Comparison of ENCODE assay signal across 7 mouse cellular contexts in the genomic region with DNA sequence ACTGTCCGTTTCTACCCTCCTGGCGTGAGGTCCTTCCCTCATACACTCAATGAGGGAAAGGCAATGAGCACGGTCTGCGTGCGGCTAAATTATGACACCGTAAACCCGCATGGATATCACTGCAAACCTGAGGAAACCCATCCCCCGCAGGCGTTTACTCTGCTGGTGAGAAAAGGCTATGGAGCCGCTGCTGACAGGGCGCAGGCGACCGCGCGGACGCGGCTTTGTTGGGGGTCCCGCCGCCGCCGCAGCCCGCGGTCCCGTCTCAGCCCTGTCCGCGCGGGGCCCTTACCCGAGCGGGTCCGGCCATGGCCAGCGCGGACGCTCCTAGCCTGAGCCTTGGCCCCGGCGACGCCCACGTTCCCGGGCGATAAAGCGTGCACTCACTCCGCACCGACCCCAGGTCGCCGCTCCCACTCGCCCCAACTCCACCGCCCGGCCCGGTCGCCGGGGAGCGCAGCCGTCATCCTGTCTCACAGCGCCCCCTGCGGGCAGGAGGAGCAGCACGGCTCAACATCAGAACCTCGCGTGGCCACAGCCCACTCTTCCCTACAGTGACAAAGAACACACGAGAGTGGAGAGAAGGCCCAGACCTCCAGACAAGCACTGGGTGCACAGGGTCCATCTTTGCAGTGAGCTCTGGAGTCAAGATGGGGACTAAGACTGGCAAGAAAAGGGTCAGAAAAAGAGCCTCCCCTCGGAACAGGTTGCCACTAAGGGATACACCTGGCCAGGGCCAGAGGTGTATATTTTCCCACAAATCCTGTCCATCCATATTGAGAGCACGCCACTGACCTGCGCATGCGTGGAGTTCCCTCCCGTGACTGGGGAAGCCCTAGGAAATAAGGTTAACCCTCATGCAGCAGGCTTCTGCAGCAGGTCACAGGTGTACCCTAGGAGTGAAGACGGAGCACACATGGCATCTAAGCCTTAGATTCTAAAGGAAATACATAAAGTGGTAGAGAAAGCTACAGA. TPM values are rescaled to one million over a fixed set of nuclear protein-coding genes. Genes with fewer than 3 reads are reported as not detected.
DNase-seq lines count a peak whose midpoint lies in the region; ATAC-seq lines count a peak whose summit lies in the region.

A gene (minus strand): TSS at position 764 of the 975 bp plus-strand sequence.

- peak; percentile 93 for ATAC-seq in midbrain, embryonic 12.5 days (ENCODE audit: low FRiP score, low read depth)

- H3K36me3 ChIP-seq in embryonic facial prominence, embryonic 10.5 days (replicated peaks) = peaks cover 10% of the 10 kb centered on the region; the same call in 1 of the 2 replicates
- H3K36me3 ChIP-seq in limb, embryonic 10.5 days = no peaks in the 10 kb centered on the region
- 0 out of 2 replicates have a peak, but pooled peaks cover 3% of the 10 kb centered on the region for H3K36me3 ChIP-seq in midbrain, embryonic 12.5 days

- H3K27me3 ChIP-seq in embryonic facial prominence, embryonic 10.5 days (replicated peaks; ENCODE audit: low read depth, poor library complexity, severe bottlenecking) = no peaks in the 10 kb centered on the region
- H3K27me3 ChIP-seq in limb, embryonic 10.5 days (ENCODE audit: low read depth, poor library complexity, severe bottlenecking) = no peaks in the 10 kb centered on the region
- H3K27me3 ChIP-seq in midbrain, embryonic 12.5 days = no peaks in the 10 kb centered on the region

- peak within 1 kb of the TSS; percentile 95 for H3K27ac ChIP-seq in embryonic facial prominence, embryonic 10.5 days (replicated peaks)
- H3K27ac ChIP-seq in limb, embryonic 10.5 days = peak within 1 kb of the TSS; percentile 96
- peak within 1 kb of the TSS; percentile 91 for H3K27ac ChIP-seq in midbrain, embryonic 12.5 days (replicated peaks)

- peak within 1 kb of the TSS; percentile 80 for H3K9ac ChIP-seq in midbrain, embryonic 12.5 days (replicated peaks)

- peak; percentile 96 for DNase-seq in adrenal gland, postnatal 10 days
- peak; percentile 95 for DNase-seq in embryonic facial prominence, embryonic 10.5 days (ENCODE audit: low spot score)
- peak; percentile 98 for DNase-seq in heart, adult 11 months
- DNase-seq in kidney, adult 18-20 months = peak; percentile 92
- peak; percentile 98 for DNase-seq in limb, embryonic 10.5 days (ENCODE audit: low spot score)
- DNase-seq in skeletal muscle tissue, adult 2 months (ENCODE audit: low read depth, low spot score) = peak; percentile 75

- H3K4me1 ChIP-seq in embryonic facial prominence, embryonic 10.5 days = peaks cover 10% of the 10 kb centered on the region
- peaks cover 18% of the 10 kb centered on the region for H3K4me1 ChIP-seq in limb, embryonic 10.5 days
- peaks cover 7% of the 10 kb centered on the region; the same call in 1 of the 2 replicates for H3K4me1 ChIP-seq in midbrain, embryonic 12.5 days

- 2% methylated on average over 64 of the region's 64 CpGs for WGBS in embryonic facial prominence, embryonic 10.5 days
- WGBS in limb, embryonic 10.5 days = 2% methylated on average over 64 of the region's 64 CpGs
- 2% methylated on average over 64 of the region's 64 CpGs for WGBS in midbrain, embryonic 12.5 days

- H3K4me3 ChIP-seq in embryonic facial prominence, embryonic 10.5 days = peak within 1 kb of the TSS; percentile 85
- peak within 1 kb of the TSS; percentile 88 for H3K4me3 ChIP-seq in limb, embryonic 10.5 days
- peak within 1 kb of the TSS; percentile 73 for H3K4me3 ChIP-seq in midbrain, embryonic 12.5 days

- H3K9me3 ChIP-seq in embryonic facial prominence, embryonic 10.5 days = no peaks in the 10 kb centered on the region
- no peaks in the 10 kb centered on the region for H3K9me3 ChIP-seq in limb, embryonic 10.5 days (replicated peaks)
- no peaks in the 10 kb centered on the region for H3K9me3 ChIP-seq in midbrain, embryonic 12.5 days

- peak within 1 kb of the TSS; percentile 50 for H3K4me2 ChIP-seq in midbrain, embryonic 12.5 days (replicated peaks)

RNA-seq across cellular contexts. Expression of the gene that starts here (rescaled TPM):
- 1 to 10 TPM in 1 of 2 experiments, under 1 TPM in 1; 0.66 to 2.0 TPM for total RNA-seq in adrenal gland, postnatal 10 days (2021)
- polyA plus RNA-seq in embryonic facial prominence, embryonic 10.5 days (2016; fragmentation: Nextera tagmentation; extraction: Ambion mirVana) = 7.6 and 8.0 TPM in 2 replicates
- polyA plus RNA-seq in limb, embryonic 10.5 days (2016; fragmentation: Nextera tagmentation; extraction: Ambion mirVana) = 5.7 and 5.8 TPM in 2 replicates
- 13.1 and 14.1 TPM in 2 replicates for polyA plus RNA-seq in midbrain, embryonic 12.5 days (2016; fragmentation: Nextera tagmentation; extraction: Ambion mirVana)

Comparison
In these comparisons a context has a peak if more than half of its experiments do, and no peak if none do; other contexts are left out.
1. Peak in every context shown above with its lines: DNase-seq, ATAC-seq, H3K4me3 ChIP-seq and H3K27ac ChIP-seq.